Mouse (Mus musculus) limb, embryonic 14.5 days (tissue): Measurements from ENCODE around the gene Foxa3. TPM values are rescaled to one million over a fixed set of nuclear protein-coding genes. Genes with fewer than 3 reads are reported as not detected.
A peak's percentile ranks its signal among the peaks of the same experiment; 100 is the strongest.

Experiments used
- ATAC-seq: fragments of 200-750 bp; cut with Nextera tagmentation; 2 replicates; pipeline ENCODE4 v1.8.0; 2017; ENCODE audit warnings: low read depth, moderate number of reproducible peaks, moderate TSS enrichment; ENCODE audit not compliant: low FRiP score
- DNase-seq: peaks from one replicate; pipeline ENCODE4 v3.0.0-alpha.2; 2015; ENCODE audit warnings: low spot score
- H3K27ac ChIP-seq: fragments of 300-500 bp; sonication (generic); replicated peaks from 2 replicates; pipeline ENCODE4 v1.5.1; 2014; ENCODE audit warnings: low read depth, mild to moderate bottlenecking, low read length, moderate library complexity, mixed read lengths
- H3K27me3 ChIP-seq: fragments of 300-500 bp; sonication (generic); 2 replicates; pipeline ENCODE4 v1.6.1; 2014; ENCODE audit warnings: low read length, mixed read lengths; ENCODE audit not compliant: control insufficient read depth, insufficient read depth
- H3K36me3 ChIP-seq: fragments of 300-500 bp; sonication (generic); 2 replicates; pipeline ENCODE4 v1.6.1; 2014; ENCODE audit warnings: mild to moderate bottlenecking, low read length, moderate library complexity, mixed read lengths; ENCODE audit not compliant: control insufficient read depth, insufficient read depth
- H3K4me1 ChIP-seq: fragments of 300-500 bp; sonication (generic); 2 replicates; pipeline ENCODE4 v1.6.1; 2014; ENCODE audit warnings: antibody characterized with exemption, low read length, mixed read lengths; ENCODE audit not compliant: control insufficient read depth, insufficient read depth
- H3K4me2 ChIP-seq: fragments of 300-500 bp; sonication (generic); replicated peaks from 2 replicates; pipeline ENCODE4 v1.6.1; 2014; ENCODE audit warnings: low read depth, mild to moderate bottlenecking, low read length, moderate library complexity; ENCODE audit not compliant: severe bottlenecking
- H3K4me3 ChIP-seq: fragments of 300-500 bp; sonication (generic); replicated peaks from 2 replicates; pipeline ENCODE4 v1.5.1; 2014; ENCODE audit warnings: low read length
- H3K9ac ChIP-seq: fragments of 300-500 bp; sonication (generic); 2 replicates; pipeline ENCODE4 v1.6.1; 2014; ENCODE audit warnings: mild to moderate bottlenecking, low read depth, low read length, moderate library complexity; ENCODE audit not compliant: severe bottlenecking
- H3K9me3 ChIP-seq: fragments of 300-500 bp; sonication (generic); 2 replicates; pipeline ENCODE4 v1.6.1; 2016; ENCODE audit warnings: low read length; ENCODE audit not compliant: control insufficient read depth
- POLR2A ChIP-seq: fragments of 200-500 bp; IDR thresholded peaks from 2 replicates; pipeline ENCODE4 v1.8.0; 2012; ENCODE audit warnings: inconsistent platforms, mild to moderate bottlenecking, moderate library complexity, borderline replicate concordance; ENCODE audit not compliant: insufficient read depth, insufficient read length; ENCODE audit errors: extremely low read depth
- WGBS: fragments of 180-500 bp; shearing (Covaris S2); extraction: QIAGEN DNeasy Blood & Tissue Kit; methylation state at CpG from one replicate; pipeline ENCODE4 v1.1.7; 2014; 5-methylcytosine and 5-hydroxymethylcytosine counted together
- polyA plus RNA-seq, 2 experiments: library from polyadenylated mRNA; depleted of rRNA in 1 of 2; stranded (reverse) in 1 of 2; unstranded in 1 of 2; fragments of >200 nt; fragmentation: Nextera tagmentation in 1 of 2; extraction: Ambion mirVana in 1 of 2; gene quantifications; 2 replicates each; pipeline versions ENCODE4 v1.2.1 to v1.2.3; 2012 to 2014

Gene Foxa3
- polyA plus RNA-seq, 2 experiments, result 3.2 to 5.3 TPM

DNA sequence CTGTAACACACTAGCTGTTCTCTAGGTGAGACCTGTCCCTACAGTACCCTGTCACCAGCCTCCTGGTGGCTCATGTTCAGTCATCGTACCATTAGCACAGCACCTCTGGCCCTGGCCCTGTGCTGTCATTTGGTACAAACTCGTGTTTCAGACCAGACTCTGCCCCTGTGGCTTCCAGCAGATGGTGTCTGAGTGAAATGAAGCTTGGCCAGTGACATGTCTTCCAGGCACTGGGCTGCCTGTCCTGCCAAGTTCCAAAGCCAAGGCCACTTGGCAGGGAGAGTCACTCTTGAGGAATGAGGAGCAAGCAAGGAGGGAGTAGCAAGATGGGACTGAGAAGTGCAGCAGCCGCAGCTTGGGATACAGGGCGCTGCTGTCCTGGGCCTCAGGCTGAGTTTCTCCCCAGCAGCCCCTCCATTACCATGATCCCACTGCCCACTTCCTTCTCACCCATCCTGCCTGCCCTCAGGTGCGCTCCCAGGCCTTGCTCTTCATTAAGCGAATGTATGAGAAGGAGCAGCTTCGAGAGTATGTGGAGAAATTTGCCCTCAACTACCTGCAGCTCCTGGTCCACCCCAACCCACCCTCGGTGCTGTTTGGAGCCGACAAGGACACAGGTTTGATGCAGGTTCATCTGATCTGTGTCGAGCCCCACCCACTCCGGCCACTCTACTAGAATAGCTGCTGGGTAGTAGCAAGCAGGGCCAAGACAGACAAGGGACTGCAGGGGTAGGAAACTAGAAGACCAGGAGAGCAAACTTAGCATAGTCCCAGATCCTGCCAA is 23.1 kb upstream of the Foxa3 start:
- no peaks in the 10 kb centered on the region for H3K27me3 ChIP-seq
- DNase-seq (no peak), ATAC-seq (no peak)
- no peak overlapping the region for H3K9ac ChIP-seq
- H3K9me3 ChIP-seq, result no peaks in the 10 kb centered on the region
- TF ChIP-seq POLR2A, result no peak
- 91% methylated on average over 11 of the region's 11 CpGs for WGBS
- peaks cover 100% of the 10 kb centered on the region for H3K36me3 ChIP-seq
- no peak overlapping the region for H3K4me2 ChIP-seq
- H3K27ac ChIP-seq, result no peak overlapping the region
- no peaks in the 10 kb centered on the region for H3K4me1 ChIP-seq
- no peak overlapping the region for H3K4me3 ChIP-seq

DNA sequence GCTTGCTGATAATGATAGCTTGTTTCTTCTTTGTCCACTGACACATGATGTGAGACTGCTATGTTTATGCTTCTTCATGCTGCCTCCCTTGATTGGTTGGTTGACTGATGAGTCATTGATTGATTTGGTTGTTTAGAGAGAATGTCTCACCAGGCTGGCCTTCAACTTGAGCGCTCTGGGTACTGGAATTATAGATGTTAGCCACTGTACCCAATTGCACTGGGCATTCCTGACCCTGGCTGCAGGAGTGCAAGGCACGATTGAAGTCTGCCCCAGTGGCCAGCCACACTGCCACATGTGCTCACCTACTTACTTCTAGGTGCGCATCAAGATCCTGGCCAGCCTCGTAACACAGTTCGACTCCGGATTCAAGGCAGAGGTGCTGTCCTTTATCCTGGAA is 21.3 kb upstream of the Foxa3 start:
- Histone ChIP-seq H3K27ac (no peak overlapping the region), H3K9me3 (no peaks in the 10 kb centered on the region), H3K4me1 (no peaks in the 10 kb centered on the region), H3K36me3 (peaks cover 100% of the 10 kb centered on the region), H3K9ac (no peak overlapping the region), H3K4me3 (no peak overlapping the region), H3K27me3 (no peaks in the 10 kb centered on the region), H3K4me2 (no peak overlapping the region)
- 98% methylated on average over 6 of the region's 6 CpGs for WGBS
- DNase-seq (no peak), ATAC-seq (no peak)
- TF ChIP-seq POLR2A, result no peak

DNA sequence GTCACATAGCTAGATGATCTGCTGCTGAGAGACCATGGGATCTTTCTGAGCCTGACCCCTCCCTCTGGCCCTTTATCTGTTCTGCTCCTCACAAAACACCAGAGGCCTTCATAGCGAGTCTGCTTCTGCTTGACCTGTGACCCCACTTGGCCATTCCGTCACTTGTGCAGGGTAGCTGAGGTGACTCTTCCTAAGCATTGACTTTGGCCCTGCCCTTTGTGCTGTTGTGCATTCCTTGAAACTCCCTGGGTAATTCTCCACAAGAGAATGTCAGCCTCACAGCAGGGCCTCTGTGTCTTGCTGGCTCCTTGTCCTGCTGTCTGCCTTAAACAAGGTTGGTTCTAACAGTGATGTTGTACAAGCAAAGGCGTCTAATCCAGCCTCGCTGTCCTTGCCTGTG is 8.3 kb upstream of the Foxa3 start:
- no peak overlapping the region for H3K4me3 ChIP-seq
- no peak overlapping the region for H3K9ac ChIP-seq
- DNase-seq, result no peak
- no peaks in the 10 kb centered on the region for H3K4me1 ChIP-seq
- no peak overlapping the region for H3K27ac ChIP-seq
- H3K9me3 ChIP-seq, result no peaks in the 10 kb centered on the region
- WGBS, result 88% methylated on average over 4 of the region's 4 CpGs
- H3K36me3 ChIP-seq, result peaks cover 79% of the 10 kb centered on the region
- ATAC-seq, result no peak
- no peaks in the 10 kb centered on the region for H3K27me3 ChIP-seq
- TF ChIP-seq POLR2A, result no peak
- no peak overlapping the region for H3K4me2 ChIP-seq

DNA sequence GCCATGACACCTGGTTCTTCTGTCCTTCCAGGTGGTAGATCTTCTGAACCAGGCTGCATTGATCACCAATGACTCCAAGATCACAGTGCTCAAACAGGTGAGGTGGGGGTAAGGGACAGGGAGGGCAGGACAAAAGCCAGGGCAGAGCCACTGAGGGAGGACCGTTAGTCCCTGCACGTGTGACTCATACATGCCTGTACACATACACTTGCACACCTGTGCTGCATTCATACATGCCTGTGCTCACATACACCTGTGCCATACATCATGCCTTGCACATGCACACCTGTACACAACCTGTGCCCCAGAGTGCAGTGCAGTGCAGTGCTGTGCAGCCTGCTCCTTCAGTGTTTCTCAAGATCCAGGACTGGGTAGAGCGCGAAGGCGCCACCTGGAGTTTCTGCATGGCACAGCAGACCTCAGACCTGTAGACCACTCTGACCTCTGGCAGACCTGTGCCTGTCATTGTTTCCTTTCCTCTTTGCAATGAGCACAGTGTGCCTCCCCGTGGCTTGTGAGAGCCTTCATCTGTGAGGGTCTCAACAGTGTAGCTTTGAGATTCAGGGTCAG is 5.8 kb upstream of the Foxa3 start:
- Histone ChIP-seq H3K4me1 (peaks cover 9% of the 10 kb centered on the region; the same call in 1 of the 2 replicates), H3K9me3 (no peaks in the 10 kb centered on the region), H3K4me3 (no peak overlapping the region), H3K36me3 (peaks cover 54% of the 10 kb centered on the region), H3K27ac (no peak overlapping the region), H3K9ac (no peak overlapping the region), H3K4me2 (no peak overlapping the region), H3K27me3 (no peaks in the 10 kb centered on the region)
- DNase-seq, result peak; percentile 37
- TF ChIP-seq POLR2A, result no peak
- 52% methylated on average over 6 of the region's 6 CpGs for WGBS
- ATAC-seq, result peak; percentile 31; the same call in 1 of the 2 replicates

DNA sequence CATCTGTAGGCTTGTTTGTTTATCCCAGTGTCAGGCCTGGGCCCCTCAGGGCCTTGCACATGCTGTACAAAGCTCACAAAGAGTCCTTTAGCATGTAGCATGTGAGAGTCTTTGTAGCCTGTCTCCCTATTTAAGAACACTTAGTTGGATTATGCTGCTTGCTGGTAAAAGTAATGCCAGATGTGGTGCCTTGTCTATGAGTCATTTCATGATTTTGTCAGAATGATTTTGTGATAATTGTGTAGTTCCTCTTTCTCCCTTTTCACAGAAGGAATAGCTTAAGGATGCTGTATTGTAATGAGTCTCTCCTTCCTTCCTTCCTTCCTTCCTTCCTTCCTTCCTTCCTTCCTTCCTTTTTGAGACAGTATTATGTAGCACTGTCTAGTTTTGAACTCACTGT is 4.7 kb upstream of the Foxa3 start:
- no peak for DNase-seq
- H3K9me3 ChIP-seq, result no peaks in the 10 kb centered on the region

More for the DNA sequence above, 4.7 kb upstream of the Foxa3 start:
- peaks cover 9% of the 10 kb centered on the region for H3K27me3 ChIP-seq
- no peak for TF ChIP-seq POLR2A
- H3K4me2 ChIP-seq, result no peak overlapping the region
- H3K4me1 ChIP-seq, result peaks cover 9% of the 10 kb centered on the region; the same call in 1 of the 2 replicates
- peaks cover 45% of the 10 kb centered on the region for H3K36me3 ChIP-seq
- no peak overlapping the region for H3K27ac ChIP-seq
- no peak overlapping the region for H3K4me3 ChIP-seq
- no peak overlapping the region for H3K9ac ChIP-seq
- ATAC-seq, result no peak
